Mouse (Mus musculus) liver, adult 2 months (tissue): ENCODE data around the gene C1qtnf2.

Experiments
- CTCF ChIP-seq: fragments of 200-500 bp; IDR thresholded peaks from 2 replicates; pipeline ENCODE4 v1.5.1; 2011; ENCODE audit warnings: low read depth, low read length, control low read depth
- POLR2A ChIP-seq: fragments of 200-500 bp; IDR thresholded peaks from 2 replicates; pipeline ENCODE4 v1.6.1; 2011; ENCODE audit warnings: low read length, control low read depth; ENCODE audit not compliant: insufficient read depth; ENCODE audit errors: extremely low read depth

GRCm38 (mm10) chr11:43493815-43494409 is 19.8 kb downstream of the C1qtnf2 start:
- TF ChIP-seq CTCF: peak; percentile 83
- no peak for TF ChIP-seq POLR2A
